14 mouse cellular contexts compared by ENCODE assay signal in genomic region chr1:71614545-71615246, GRCm38 (mm10). TPM values are rescaled to one million over a fixed set of nuclear protein-coding genes. Genes with fewer than 3 reads are reported as not detected.
DNase-seq lines count a peak whose midpoint lies in the region; ATAC-seq lines count a peak whose summit lies in the region.
"Had no signal": no experiment of that assay in that cellular context is flagged by ENCODE, and none has a peak within 500 bp of the region (broad histone marks: within the 10 kb centered on the region; RNA-seq: fewer than 3 reads in every experiment).

No protein-coding gene starts in this region.

- no peaks in the 10 kb centered on the region for H3K4me1 ChIP-seq in hindbrain, embryonic 11.5 days (replicated peaks; ENCODE audit: control insufficient read depth, insufficient read depth, low read length)
- peaks cover 12% of the 10 kb centered on the region for H3K4me1 ChIP-seq in midbrain, embryonic 12.5 days
- no peaks in the 10 kb centered on the region for H3K4me1 ChIP-seq in liver, embryonic 11.5 days (replicated peaks; ENCODE audit: control insufficient read depth, insufficient read depth, low read length)
- H3K4me1 ChIP-seq: limb, embryonic 15.5 days had no signal

- peak overlapping the region; percentile 37; the same call in 1 of the 2 replicates for H3K27ac ChIP-seq in hindbrain, embryonic 11.5 days (ENCODE audit: low read depth, low read length)
- H3K27ac ChIP-seq in midbrain, embryonic 12.5 days (replicated peaks) = peak overlapping the region; percentile 58
- H3K27ac ChIP-seq in liver, embryonic 11.5 days (ENCODE audit: low read depth, low read length) = no peak overlapping the region
- H3K27ac ChIP-seq: limb, embryonic 15.5 days had no signal

- WGBS in hindbrain, embryonic 11.5 days = 39% methylated on average over 8 of the region's 8 CpGs
- WGBS in midbrain, embryonic 12.5 days = 17% methylated on average over 8 of the region's 8 CpGs
- 86% methylated on average over 8 of the region's 8 CpGs for WGBS in liver, embryonic 11.5 days

- no peak overlapping the region for H3K4me3 ChIP-seq in hindbrain, embryonic 11.5 days (ENCODE audit: low read depth, low read length)
- no peak overlapping the region for H3K4me3 ChIP-seq in midbrain, embryonic 12.5 days
- H3K4me3 ChIP-seq in liver, embryonic 11.5 days (ENCODE audit: low read depth, low read length) = no peak overlapping the region
- H3K4me3 ChIP-seq: limb, embryonic 15.5 days had no signal

- H3K4me2 ChIP-seq in hindbrain, embryonic 11.5 days (replicated peaks; ENCODE audit: low read depth, low read length) = no peak overlapping the region
- H3K4me2 ChIP-seq in midbrain, embryonic 12.5 days (replicated peaks) = 0 out of 2 replicates have a peak overlapping the region, but pooled peaks have one; percentile 4
- H3K4me2 ChIP-seq in liver, embryonic 11.5 days = no peak overlapping the region
- H3K4me2 ChIP-seq: limb, embryonic 15.5 days had no signal

- no peaks in the 10 kb centered on the region for H3K9me3 ChIP-seq in hindbrain, embryonic 11.5 days (ENCODE audit: control insufficient read depth, low read length)
- H3K9me3 ChIP-seq in midbrain, embryonic 12.5 days = no peaks in the 10 kb centered on the region
- no peaks in the 10 kb centered on the region for H3K9me3 ChIP-seq in liver, embryonic 11.5 days (ENCODE audit: control insufficient read depth, low read length)
- H3K9me3 ChIP-seq: limb, embryonic 15.5 days had no signal

- H3K9ac ChIP-seq in hindbrain, embryonic 11.5 days (ENCODE audit: low read depth, low read length) = no peak overlapping the region
- no peak overlapping the region for H3K9ac ChIP-seq in midbrain, embryonic 12.5 days (replicated peaks)
- no peak overlapping the region for H3K9ac ChIP-seq in liver, embryonic 11.5 days (ENCODE audit: low read depth, low read length)
- H3K9ac ChIP-seq: limb, embryonic 15.5 days had no signal

- H3K27me3 ChIP-seq in hindbrain, embryonic 11.5 days (ENCODE audit: control insufficient read depth, insufficient read depth, low read length) = no peaks in the 10 kb centered on the region
- peaks cover 72% of the 10 kb centered on the region for H3K27me3 ChIP-seq in midbrain, embryonic 12.5 days
- no peaks in the 10 kb centered on the region for H3K27me3 ChIP-seq in liver, embryonic 11.5 days (replicated peaks; ENCODE audit: control insufficient read depth, insufficient read depth, low read length)
- H3K27me3 ChIP-seq: limb, embryonic 15.5 days had no signal

- ATAC-seq in hindbrain, embryonic 11.5 days (ENCODE audit: low FRiP score) = peak; percentile 94
- peak; percentile 94 for ATAC-seq in midbrain, embryonic 12.5 days (ENCODE audit: low FRiP score, low read depth)
- ATAC-seq in liver, embryonic 11.5 days (replicated peaks; ENCODE audit: low FRiP score) = no peak
- ATAC-seq in inflammation-experienced regulatory T-cells, adult 6 months = no peak
- ATAC-seq: CD4-positive, CD25-positive, alpha-beta regulatory T cell, adult 4 months had no signal

- DNase-seq in right cerebral cortex, adult 2 months (ENCODE audit: low spot score in 2 of 2) = peak; percentile 16 to 26
- DNase-seq in right cerebral cortex, postnatal 4 days = no peak
- peak; percentile 75 for DNase-seq in hindbrain, embryonic 11.5 days (ENCODE audit: low spot score)
- DNase-seq in liver, embryonic 11.5 days (ENCODE audit: low spot score) = no peak
- DNase-seq in urinary bladder, postnatal 14 days (ENCODE audit: low spot score) = no peak
- DNase-seq: adrenal gland, postnatal 25 days; cerebellum, adult 9-10 months; kidney, postnatal 25 days; lung, postnatal 4 days; thymus, postnatal 25 days had no signal

- peaks cover 9% of the 10 kb centered on the region; the same call in 1 of the 2 replicates for H3K36me3 ChIP-seq in hindbrain, embryonic 11.5 days (ENCODE audit: control insufficient read depth, insufficient read depth, low read length)
- peaks cover 42% of the 10 kb centered on the region for H3K36me3 ChIP-seq in midbrain, embryonic 12.5 days
- H3K36me3 ChIP-seq in liver, embryonic 11.5 days (ENCODE audit: control insufficient read depth, insufficient read depth, low read length) = peaks cover 38% of the 10 kb centered on the region

RNA-seq across cellular contexts. Expression of gene Fn1, which starts 38.3 kb away (rescaled TPM):
- polyA plus RNA-seq in hindbrain, embryonic 11.5 days (2014; fragmentation: Nextera tagmentation; extraction: Ambion mirVana) = 80.2 and 85.4 TPM in 2 replicates
- 91.1 and 108 TPM in 2 replicates for polyA plus RNA-seq in midbrain, embryonic 12.5 days (2016; fragmentation: Nextera tagmentation; extraction: Ambion mirVana)
- polyA plus RNA-seq in liver, embryonic 11.5 days (2014; fragmentation: Nextera tagmentation; extraction: Ambion mirVana) = 171 and 175 TPM in 2 replicates
- polyA plus RNA-seq in inflammation-experienced regulatory T-cells, adult 6 months (2017; shearing (Covaris generic)) = under 1 TPM in 2 of 3 experiments, not detected in 1; 0.40 to 0.49 TPM

RNA-seq across cellular contexts. Expression of gene Atic, which starts 57.7 kb away (rescaled TPM):
- 45.0 and 48.6 TPM in 2 replicates for polyA plus RNA-seq in hindbrain, embryonic 11.5 days (2014; fragmentation: Nextera tagmentation; extraction: Ambion mirVana)
- polyA plus RNA-seq in midbrain, embryonic 12.5 days (2016; fragmentation: Nextera tagmentation; extraction: Ambion mirVana) = 31.4 and 34.2 TPM in 2 replicates
- polyA plus RNA-seq in liver, embryonic 11.5 days (2014; fragmentation: Nextera tagmentation; extraction: Ambion mirVana) = 52.8 and 68.8 TPM in 2 replicates
- polyA plus RNA-seq in inflammation-experienced regulatory T-cells, adult 6 months (2017; shearing (Covaris generic)) = 10 to 100 TPM; 39.5 to 75.7 (median 60.7) TPM

Comparison
In these comparisons a context has a peak if more than half of its experiments do, and no peak if none do; other contexts are left out.
1. DNase-seq: peak in right cerebral cortex, adult 2 months (2 of 2) and hindbrain, embryonic 11.5 days (single experiment); none in right cerebral cortex, postnatal 4 days (single experiment), liver, embryonic 11.5 days (single experiment) and urinary bladder, postnatal 14 days (single experiment).
2. ATAC-seq: peak in hindbrain, embryonic 11.5 days (single experiment) and midbrain, embryonic 12.5 days (single experiment); none in liver, embryonic 11.5 days (single experiment) and inflammation-experienced regulatory T-cells, adult 6 months (single experiment).
3. RNA of gene Fn1, which starts 38.3 kb away (polyA plus RNA-seq): 171 to 175 TPM in liver, embryonic 11.5 days, 91.1 to 108 TPM in midbrain, embryonic 12.5 days and 80.2 to 85.4 TPM in hindbrain, embryonic 11.5 days; 0.40 to 0.49 TPM in inflammation-experienced regulatory T-cells, adult 6 months; every median in the first group is over 10 times any median in the second.